Mouse (Mus musculus): ENCODE measurements at regions not wholly inside any gene's neighbourhood (a gene's known extent, or its start where the extent isn't known, plus 50 kb on each side); places are given as distances from the start of the nearest gene placed in this dataset.

- DNase-seq (ENCODE audit: low spot score in 2 of 2) = no peak
Measured at GRCm38 (mm10) chr13:53902831-53903230, 152.7 kb downstream of the Drd1 start.

DNA sequence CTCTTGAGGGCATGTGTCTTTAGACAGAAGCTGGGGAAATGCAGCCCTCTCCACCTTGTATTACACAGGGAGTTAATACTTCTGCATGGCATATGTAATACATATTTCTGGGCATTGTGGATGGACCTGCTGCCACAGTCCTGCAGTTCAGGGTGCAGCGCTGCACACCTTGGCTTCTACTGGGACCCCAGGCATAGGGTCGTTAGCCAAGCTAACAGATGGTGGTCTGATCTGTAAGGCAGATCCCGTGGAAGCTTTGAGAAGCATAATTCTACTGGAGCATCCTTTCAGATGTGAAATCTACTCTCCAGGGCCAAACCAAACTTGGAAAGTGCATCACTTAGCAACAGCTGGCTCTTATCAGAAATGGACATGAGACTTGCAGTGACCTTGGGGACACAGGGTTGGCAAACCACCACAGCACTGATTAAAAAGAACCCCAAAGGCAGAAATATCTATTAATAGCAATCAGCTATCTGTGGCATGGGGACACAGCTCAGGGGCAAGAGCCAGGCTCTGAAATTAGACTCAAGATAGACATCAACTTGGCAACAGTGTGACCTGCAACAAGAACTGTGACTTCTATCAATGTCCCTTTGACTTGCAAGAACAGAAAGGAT, 155.0 kb downstream of the Drd1 start:
- peak; percentile 62 to 72 for DNase-seq (ENCODE audit: low spot score in 2 of 2)

GRCm38 (mm10) chr13:53898351-53898750, 157.2 kb downstream of the Drd1 start:
- no peak for DNase-seq (ENCODE audit: low spot score in 2 of 2)

GRCm38 (mm10) chr13:53897176-53897575, 158.3 kb downstream of the Drd1 start:
- no peak for DNase-seq (ENCODE audit: low spot score in 2 of 2)

GRCm38 (mm10) chr13:53888411-53888810, 167.1 kb downstream of the Drd1 start:
- no peak for DNase-seq (ENCODE audit: low spot score in 2 of 2)

- no peak for DNase-seq (ENCODE audit: low spot score in 2 of 2)
Measured at GRCm38 (mm10) chr13:53885756-53886155, 169.7 kb downstream of the Drd1 start.

- no peak for DNase-seq (ENCODE audit: low spot score in 2 of 2)
Measured at GRCm38 (mm10) chr13:53883206-53883605, 172.3 kb downstream of the Drd1 start.

GRCm38 (mm10) chr13:53880466-53881250, 174.8 kb downstream of the Drd1 start:
- no peak for DNase-seq (ENCODE audit: low spot score in 2 of 2)

DNA sequence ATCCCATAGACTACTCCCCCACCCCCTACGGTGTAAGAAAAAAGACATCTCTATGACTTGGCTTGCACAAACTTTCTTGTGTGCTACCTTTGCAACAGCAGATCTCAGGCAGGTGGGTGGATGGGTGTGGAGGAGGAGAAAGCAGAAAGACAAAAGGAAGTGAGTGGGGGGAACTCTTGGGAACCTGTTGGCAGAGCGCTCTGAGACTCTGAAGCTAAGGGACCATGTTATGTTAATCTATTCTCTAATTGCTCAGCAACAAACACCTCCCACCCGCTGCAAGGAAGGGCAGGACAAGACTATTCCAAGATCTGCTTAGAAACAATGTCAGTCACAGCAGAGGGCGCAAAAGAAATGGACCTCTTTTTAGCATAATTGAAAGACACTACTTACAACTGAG, 180.0 kb downstream of the Drd1 start:
- DNase-seq (ENCODE audit: low spot score in 2 of 2) = no peak

DNA sequence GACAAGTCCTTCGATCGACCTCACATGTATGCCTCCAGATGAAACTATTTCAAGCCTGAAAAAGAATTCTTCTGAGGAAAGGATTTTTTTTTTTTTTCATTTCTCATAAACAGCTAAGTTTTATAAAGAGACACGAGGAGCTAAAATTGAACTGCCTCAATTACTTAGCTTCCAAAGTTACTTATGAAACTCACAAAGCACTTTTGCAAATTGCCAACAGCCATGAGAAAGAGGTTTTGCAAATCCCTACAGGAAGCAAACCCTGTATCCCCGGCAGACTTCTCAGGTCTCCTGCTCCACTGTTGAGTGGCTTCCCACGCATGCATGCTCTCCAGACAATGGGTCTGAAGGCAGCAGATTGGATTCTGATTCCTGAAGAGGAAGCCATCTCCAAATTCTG, 190.2 kb downstream of the Drd1 start:
- DNase-seq (ENCODE audit: low spot score in 2 of 2) = no peak

GRCm38 (mm10) chr13:53862336-53862735, 193.2 kb downstream of the Drd1 start:
- no peak for DNase-seq (ENCODE audit: low spot score in 2 of 2)

DNA sequence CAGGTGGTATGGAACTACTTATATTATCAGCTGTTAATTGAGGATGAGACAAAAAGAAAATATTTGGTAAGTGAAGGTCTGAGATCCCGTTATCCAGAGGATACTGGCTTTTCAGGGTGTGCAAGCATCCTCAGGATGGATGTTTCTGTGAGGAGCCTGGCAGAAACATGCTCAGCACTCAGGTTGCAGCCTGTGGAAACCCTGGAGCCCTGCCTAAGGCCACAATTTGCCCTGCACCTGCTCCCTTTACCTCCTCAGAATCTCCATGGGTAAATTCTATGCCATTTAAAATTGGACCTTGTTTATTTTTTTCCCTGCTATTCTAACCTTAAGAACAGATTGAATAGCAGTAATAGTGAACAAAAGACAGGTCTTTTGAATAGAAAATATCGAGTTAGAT, 201.3 kb downstream of the Drd1 start:
- DNase-seq (ENCODE audit: low spot score in 2 of 2) = no peak

DNA sequence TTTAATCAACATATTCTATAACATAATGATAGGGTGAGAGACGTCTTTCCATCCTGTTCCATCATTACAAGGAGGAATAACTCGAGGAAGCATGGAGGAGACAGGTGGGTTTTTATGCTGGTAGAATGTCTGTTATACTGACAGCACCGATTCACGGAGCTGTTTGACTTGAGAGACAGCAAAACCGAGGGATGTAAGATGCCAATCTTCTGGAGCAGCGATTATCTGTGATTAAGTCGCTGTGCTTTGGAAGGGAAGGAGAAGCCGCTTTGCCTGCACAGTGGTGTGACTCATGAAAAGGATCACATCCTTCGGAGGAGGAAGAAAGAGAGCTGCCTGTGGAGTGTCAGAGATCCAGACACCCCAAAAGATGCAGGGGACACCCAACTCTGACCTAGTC, 205.4 kb downstream of the Drd1 start:
- DNase-seq (ENCODE audit: low spot score in 2 of 2) = no peak

GRCm38 (mm10) chr13:53846221-53846620, 209.3 kb downstream of the Drd1 start:
- DNase-seq (ENCODE audit: low spot score in 2 of 2) = no peak

DNA sequence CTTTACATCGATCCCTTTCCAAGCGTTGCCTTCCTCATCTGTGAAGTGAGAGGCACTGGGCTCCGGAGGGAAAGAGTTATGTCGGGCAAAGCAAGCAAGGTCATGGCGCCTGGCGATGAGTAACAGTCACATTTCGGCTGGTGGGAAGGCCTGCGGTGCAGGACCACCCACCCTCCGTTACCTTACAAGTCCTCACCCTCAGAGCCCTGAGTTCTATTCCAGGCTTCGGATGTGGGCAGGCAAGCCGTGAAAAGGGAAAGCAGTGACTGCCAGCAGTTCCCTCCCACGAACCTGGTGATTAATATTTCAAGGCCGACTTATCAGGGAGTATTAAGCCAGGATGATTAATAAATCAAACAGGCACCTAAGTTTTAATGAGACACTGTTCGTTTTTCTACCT, 209.7 kb downstream of the Drd1 start:
- no peak for DNase-seq (ENCODE audit: low spot score in 2 of 2)

GRCm38 (mm10) chr13:53825957-53826580, 229.4 kb downstream of the Drd1 start:
- DNase-seq (ENCODE audit: low spot score in 2 of 2) = no peak

DNA sequence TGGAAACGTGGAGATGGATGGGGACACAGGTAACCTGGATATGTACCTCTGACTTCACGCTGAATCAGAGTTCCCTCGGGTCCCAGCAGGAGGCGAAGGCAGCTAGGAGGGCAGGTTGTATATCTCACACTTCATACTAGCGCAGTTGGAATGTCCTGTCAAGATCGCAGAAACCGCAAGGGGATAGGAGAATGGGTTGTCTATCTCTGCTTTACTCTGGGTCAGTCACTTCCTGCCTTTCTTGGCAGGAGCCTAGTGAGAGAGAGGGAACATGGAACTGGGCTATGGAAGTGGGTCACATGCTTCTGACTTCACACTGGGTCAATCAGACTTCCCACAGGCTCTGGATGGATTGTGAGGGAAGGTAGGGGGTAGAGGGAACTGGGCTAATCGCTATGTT, 233.4 kb downstream of the Drd1 start:
- peak; percentile 40 to 60 for DNase-seq (ENCODE audit: low spot score in 2 of 2)

- no peak for DNase-seq (ENCODE audit: low spot score in 2 of 2)
Measured at GRCm38 (mm10) chr13:53815629-53816028, 239.9 kb downstream of the Drd1 start.

DNA sequence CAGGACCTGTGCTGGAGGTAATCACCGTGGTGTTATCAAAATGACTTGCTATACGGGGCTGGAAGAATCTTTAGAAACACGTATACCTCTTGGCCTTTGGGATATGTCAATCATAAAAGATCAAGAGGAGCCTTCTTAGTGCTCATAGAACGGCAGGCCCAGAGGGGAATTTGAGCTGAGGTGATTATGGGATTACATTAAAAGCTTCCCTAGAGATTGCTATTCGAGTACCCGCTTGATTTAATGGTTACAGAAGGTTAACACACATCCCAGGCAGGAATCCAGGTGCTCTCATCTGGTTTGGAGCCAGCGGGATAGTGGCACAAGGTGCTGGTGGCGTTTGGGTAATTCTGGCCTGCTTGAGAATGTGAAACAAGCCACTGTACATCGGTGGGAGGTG, 241.4 kb downstream of the Drd1 start:
- DNase-seq (ENCODE audit: low spot score in 2 of 2) = no peak

- DNase-seq (ENCODE audit: low spot score in 2 of 2) = peak; percentile 9 to 39
Measured at GRCm38 (mm10) chr13:53811862-53812261, 243.6 kb downstream of the Drd1 start.

DNA sequence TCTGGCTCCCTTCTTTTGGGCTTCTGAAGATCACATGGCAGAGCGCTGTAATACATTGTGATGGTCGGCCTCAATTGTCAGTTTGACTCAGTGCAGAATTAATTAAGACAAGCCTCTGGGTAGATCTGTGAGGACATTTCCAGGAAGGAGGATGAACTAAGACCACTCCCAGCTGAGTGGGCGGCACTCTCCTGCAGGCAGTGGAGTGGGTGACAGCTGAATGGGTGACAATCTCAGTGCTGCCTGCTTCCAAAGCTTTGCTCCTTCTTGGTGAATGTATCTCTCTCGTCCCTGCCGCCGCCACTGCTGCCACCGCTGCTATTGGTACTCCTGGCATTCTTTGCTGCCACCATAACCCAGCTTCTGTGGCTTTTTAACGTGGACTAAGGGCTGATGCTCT, 244.4 kb downstream of the Drd1 start:
- no peak for DNase-seq (ENCODE audit: low spot score in 2 of 2)

- no peak for DNase-seq (ENCODE audit: low spot score in 2 of 2)
Measured at GRCm38 (mm10) chr13:53807791-53808525, 247.5 kb downstream of the Drd1 start.

Measured in heart, adult 9 months (tissue).